Mouse (Mus musculus) activated CD4-positive, CD25-positive, alpha-beta regulatory T cell, adult 4 months (primary cell): ENCODE data around the gene Galnt17. TPM values are rescaled to one million over a fixed set of nuclear protein-coding genes. Genes with fewer than 3 reads are reported as not detected.

Experiments
- ATAC-seq: one replicate; pipeline ENCODE4 v1.8.0; 2017
- polyA plus RNA-seq, 2 experiments: library from polyadenylated mRNA; unstranded; fragments of 100-300 nt; shearing (Covaris generic); gene quantifications; one replicate each; pipeline ENCODE4 v1.2.1; 2017

The Galnt17 gene
- polyA plus RNA-seq, 2 experiments from 2014 or later: 0.32 TPM; not detected in 1

DNA sequence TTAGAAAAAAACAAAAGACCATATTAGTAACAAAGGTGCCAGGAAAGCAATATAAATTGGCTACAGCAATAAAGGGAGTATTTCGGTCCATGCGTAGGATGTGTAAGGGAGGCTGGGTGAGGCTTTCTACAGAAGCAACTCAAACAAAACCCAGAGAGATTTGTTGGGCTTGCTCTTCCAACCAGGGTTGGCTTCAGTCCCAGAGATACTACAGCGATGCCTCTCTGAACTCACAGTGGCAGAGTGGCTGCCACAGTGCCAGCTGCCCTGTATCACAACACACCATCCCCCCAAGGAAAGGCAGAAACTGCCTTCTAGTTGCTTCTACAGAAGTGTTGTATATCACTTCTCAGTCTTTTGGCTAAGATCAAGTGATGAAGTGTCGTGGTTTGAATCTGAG, 66.6 kb downstream of the Galnt17 start:
- ATAC-seq: no peak

DNA sequence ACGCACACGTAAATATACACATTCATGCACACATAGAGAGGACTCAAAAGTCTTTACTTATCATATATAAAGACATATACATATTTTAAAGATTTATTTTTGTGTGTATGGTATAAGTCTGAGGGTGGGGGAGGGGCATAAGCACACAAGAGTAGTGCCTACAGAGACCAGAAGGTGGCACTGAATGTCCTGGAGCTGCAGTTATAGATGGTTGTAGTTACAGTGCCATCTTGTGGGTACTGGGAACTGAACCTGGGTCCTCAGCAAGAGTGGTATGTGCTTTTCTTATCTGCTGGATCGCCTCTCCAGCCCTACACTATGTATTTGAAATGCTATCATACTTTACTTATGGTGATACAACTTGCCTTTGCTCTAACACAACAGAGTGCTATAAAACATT, 68.5 kb downstream of the Galnt17 start:
- ATAC-seq: no peak

DNA sequence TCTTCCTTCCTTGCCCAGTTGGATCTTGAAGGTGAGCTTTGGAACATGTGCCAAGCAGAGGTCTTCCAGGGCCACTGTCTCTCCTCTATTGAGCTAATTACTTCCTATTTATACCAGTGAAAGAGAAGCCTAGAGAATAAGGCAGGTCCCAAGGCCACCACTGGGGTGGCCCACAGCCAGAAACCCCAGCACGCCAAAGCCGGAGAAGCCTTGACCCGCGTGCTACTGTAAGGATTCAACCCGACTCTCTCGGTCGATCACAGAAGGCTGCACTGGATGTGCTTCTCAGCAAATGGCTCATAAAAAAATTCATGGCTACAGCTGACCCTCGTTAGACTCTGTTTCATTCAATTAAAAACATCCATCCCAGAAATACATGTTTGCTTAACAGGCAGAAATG, 71.4 kb downstream of the Galnt17 start:
- ATAC-seq: no peak

DNA sequence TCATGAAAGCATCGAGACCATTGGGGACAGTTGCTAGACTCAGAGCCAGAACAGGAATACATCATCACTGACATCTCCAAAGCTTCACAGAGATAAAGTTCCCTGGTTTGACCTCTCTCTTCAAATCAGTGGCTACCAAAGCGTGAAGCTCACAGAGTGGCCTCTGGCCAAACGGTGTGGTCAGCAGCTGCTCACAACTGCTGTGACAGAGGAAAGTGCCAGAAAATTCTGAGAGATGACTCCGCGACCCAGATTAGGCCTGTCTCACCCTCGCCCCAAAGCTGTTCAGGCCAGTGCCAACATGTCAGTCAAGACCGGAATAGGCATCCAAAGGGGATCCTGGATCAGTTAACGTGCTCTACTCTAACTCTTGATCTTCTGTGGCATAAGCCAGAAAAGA, 74.5 kb downstream of the Galnt17 start:
- ATAC-seq: no peak

DNA sequence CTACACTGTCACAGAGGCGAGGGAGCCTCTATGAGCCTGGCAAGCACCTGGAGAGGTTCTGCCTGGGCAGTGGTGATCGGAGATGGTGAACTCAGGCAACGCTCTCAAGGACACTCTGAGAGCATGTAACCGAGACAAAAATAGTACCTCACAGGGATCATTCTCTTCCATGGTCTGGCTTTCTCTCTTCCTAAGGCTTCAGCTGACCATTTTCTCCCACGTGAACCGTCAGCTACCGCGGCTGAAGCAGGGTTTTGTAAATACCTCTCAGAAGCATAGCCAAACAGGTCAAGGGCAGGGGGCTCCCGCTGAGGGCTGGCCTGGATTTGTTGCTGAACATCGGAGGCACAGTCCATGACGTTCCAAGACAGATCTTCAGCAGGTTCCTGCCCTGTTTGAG, 77.2 kb downstream of the Galnt17 start:
- no peak for ATAC-seq

DNA sequence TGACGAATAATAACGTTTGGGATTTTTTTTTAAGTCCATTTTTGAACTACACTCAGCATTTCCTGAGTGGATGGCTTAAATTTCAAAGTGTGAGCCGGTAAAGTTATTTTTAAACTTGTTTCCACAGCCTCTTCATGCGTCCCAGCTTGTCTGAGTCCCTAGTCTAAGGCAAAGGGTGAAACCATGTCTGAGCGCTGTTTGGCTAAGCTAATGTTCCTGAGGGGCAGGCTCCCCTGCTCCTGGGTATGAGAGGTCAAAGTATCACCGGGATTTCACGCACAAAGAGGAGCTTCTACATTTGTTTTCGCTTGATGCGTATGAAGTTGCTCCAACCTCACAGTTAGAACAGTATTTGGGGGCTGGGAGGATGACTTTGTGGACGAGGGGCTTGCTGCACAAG, 78.6 kb downstream of the Galnt17 start:
- no peak for ATAC-seq

DNA sequence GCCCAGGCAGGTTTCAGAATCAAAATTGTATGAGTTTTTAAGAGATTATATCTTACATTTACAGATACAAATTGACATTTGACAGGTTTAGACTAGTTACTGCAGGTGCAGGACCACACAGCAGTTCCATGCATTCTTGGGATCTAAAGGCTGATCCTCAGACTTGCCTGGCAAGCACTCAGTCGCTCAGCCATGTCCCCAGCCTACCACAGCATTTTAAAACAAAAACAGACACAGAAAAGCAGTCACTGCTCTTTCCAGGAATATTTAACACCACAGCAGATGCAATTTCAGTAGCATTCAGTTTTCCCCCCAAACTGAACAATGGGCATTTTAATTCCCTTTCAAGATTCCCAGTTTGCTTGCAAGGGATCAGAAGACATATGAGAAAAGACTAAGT, 84.9 kb downstream of the Galnt17 start:
- ATAC-seq: no peak

DNA sequence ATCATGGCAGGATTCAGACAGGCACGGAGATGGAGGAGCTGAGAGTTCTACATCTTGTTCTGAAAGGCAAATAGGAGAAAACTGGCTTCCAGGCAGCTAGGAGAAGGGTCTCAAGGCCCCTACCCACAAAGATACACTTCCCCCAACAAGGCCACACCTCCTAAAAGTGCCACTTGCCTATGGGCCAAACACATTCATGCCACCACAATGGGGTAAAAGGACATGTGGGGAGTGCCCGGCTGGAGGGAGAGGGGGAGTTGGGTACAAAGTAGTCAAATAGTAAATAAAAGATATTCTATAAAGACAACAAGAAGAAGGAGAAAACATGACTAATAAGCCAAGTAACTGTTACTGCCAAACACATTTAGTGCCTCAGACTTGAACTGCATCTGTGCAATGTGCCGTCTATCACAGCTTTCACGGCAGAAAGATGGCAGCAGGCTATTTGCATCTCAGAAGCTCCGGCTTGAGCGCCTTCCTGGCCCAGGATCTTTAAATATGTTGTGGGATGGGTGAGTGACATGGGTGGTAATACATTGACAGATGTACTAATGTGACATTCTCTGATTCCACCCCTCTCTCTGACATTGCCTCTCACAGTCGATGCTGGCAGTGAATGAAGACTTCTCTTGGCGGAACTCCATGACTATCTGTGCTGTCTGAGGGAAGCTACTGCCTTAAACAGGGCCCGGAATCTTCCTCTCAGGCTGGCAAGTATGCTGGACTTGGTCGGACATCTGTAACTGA, 85.6 kb downstream of the Galnt17 start:
- no peak for ATAC-seq

DNA sequence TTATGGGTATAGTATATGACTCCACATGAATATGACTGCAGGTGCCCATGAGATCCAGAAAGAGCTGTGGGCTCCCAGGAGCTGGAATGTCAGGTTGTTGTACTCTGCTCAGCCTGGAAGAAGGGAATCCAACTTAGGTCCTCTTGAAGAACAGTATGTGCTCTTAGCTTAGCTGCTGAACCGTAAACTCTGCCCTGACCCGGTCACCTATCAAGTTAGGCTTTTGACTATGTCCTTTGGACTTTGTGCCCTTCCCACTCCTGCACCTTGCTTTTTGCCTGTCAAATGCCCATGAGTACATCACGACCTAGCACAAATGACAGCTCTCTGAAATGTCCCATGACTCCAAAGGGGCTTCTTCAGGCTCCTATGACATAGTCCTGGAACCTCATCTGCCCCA, 90.1 kb downstream of the Galnt17 start:
- no peak for ATAC-seq

DNA sequence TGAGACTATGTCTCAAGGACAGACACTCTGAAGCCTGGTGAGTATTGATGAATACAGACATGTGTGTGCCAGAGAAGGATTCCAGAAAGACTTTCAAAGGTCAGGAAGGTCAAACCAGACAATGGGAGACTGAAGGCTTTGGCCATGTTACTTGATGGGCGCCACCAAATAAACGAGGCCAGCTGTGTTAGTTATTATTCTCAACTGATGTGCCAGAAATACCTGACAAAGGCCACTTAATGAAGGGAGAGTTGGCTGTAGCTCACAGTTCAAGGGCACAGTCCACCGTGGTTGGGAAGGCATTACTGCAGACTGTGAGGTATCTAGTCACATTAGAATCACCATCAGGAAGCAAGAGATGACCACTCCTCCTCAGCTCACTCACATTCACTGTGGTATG, 96.7 kb downstream of the Galnt17 start:
- no peak for ATAC-seq

DNA sequence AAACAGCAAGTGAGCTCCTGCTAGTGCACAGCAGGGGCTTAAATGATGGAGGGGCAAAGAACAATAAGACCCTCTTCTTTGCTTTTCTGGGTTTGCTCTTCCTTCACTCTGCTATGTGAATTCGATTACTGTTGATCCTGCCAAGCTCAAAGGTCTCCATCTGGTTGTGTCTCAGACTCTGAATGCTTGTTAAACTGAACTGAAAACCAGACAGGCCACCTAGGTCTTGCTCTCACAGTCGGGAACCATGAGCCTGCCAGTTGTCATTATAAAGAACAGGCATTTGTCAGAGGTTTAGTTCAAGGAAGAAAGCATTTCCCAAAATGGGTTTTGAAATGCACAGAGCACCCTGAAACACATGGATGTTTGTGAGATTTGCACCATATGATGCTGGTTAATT, 107.2 kb downstream of the Galnt17 start:
- no peak for ATAC-seq

DNA sequence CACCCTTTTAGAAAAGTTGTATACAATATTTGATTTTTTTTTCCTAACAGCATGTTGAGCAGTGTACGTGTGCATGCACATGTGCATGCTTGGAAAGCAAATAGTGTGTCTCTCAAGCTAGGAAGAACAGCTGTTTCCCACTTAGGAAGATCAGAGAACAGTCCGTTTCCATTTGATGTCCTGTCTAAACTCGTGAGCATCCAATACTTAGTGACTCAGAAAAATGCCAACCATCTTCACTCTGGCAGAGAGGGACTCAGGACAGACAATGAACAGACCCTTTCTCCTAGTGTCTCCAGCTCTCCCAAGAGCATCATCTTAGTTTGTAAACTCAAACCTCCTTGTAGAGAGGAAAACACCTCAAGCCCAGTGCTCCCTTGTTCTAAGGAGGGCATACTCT, 116.0 kb downstream of the Galnt17 start:
- ATAC-seq: no peak

DNA sequence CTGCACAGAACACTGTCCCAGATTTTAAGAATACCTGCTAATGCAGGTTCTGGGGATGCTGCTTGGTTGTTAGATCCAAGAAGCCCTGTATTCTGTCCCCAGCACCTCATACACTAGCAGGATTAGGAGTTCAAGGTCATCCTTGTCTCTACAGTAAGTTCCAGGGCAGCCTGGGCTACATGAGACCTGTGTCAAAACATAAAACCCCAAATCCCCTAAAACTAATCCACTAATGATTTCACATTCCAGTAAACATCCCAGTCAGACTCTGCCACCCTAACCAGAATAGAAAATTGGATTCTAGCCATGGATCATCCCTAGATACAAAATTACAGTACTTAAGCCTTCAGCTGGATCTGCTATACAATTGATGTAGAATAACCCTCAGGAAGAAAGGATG, 123.7 kb downstream of the Galnt17 start:
- ATAC-seq: no peak

DNA sequence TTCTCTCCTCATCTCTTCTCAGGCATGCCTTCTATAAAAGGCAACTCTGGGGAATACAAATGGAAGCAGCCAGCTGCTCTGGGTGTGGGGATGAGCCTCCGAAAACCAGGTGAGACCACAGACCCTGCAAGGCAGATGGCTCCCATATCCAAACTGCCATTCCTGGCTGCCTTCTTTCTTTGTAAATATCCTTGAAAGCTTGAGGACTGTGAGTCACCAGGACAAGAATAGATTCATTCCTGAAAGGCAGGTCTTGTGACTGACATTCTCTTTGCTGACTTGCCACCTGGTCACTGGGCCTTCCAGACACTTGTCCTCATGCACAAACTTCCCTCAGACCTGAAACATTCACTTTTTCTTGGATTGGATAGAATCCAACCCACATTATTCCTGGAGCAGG, 127.1 kb downstream of the Galnt17 start:
- ATAC-seq: no peak

DNA sequence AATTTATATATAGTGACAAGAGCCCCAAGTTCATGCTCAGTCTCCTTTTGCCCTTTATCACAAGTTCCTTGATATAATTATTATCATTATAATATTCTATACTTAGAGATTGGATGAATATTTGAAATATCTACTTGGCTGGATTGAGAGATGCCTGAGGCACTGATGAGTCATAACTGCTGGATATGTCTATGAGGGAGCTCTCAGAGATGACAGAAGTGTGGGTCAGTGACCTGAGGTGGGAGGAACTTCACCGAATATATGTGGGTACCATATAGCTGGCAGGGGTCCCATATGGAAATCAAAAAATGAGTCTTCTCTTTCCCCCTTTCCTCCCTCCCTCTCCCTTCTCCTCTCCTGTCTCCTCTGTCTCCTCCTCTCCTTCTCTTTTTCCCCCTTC, 127.5 kb downstream of the Galnt17 start:
- ATAC-seq: no peak

DNA sequence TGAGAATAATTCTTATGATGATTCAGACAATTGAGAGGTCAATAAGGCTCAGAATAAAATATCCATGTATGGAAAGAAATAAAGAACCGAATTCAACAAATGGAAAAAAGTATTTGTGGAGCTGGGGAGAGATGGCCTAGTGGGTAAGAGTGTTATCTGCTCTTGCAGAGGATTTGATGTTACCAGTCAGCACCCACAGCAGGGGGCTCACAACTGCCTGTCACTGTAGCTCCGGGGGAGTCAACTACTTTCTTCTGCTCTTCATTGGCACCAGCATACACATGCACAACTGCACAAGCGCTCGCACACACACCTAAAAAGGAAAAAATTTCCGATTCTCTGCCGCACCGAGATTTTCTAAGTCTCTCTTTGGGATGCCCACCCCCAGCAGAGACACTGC, 130.4 kb downstream of the Galnt17 start:
- no peak for ATAC-seq

DNA sequence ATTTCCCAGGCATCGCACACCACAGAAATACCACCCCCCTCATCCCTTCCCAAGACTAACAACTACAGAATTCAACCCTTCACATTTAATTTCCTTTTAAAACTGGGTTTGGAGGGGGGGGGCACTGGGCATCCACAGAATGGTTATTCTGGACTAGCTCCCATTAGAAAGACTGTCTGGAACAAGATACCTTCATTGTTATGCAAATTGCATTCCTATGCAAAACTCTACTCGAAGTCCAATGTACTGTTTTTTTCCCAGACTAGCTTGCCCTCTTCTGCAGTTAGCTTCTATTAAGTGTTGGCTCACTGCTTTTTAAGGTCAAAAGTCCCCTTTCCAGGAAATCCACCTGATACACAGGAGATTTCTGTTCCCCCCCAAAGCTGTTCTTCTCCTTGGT, 131.1 kb downstream of the Galnt17 start:
- ATAC-seq: no peak

DNA sequence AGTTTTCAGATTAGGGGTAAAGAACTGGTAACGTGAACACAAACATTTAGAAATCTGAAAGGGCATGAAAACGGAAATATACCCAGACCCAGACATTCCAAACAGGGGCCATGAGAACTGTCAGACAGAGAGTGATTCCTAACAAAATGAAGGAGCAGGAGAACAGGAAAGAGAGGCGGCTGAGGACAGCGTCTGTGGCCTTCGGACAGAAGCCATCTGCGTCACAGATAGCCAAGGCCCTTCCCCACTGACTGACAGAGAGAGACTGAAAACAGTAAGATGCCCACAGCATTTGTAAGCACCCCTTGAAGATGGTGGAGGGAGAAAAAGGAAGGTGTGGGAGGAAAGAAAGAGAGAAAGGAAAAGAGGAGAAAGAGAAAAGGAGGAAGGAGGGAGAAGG, 139.1 kb downstream of the Galnt17 start:
- no peak for ATAC-seq

DNA sequence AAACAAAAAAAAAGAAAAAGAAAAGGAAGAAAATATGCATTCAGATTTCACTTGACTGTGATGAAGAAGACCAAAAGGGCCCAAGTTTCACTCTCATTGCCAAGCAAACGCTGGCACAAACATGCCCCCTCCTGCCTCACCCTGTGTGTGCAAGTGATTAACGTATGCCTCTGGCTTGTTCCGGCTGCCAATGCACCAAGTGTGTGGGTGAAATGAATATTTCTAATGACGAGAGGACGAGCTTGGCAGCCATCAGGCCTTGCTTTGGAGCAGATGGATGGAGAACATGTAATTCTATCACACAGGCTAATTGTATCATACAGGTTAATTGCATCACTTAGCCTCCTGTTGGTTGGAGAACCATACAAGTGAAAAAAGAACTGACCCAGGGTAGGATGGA, 140.9 kb downstream of the Galnt17 start:
- ATAC-seq: no peak

DNA sequence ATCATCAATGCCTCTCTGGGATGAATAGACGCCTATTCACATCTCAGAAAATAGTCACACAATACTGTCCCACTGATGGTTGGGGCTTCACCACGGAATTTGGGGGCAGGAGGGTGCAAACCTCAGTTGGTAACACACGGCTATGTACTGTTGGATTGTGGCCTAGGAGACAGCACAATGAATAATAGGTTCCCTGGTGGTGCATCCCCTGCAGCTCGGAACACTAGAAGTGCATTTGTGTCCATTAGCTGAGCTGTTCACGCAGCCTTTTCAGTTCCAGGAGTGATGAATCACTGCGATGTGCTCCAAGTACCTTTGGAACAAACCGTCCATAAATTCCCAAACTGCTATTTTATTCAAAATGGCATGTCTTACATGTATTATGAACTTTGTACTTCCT, 142.6 kb downstream of the Galnt17 start:
- no peak for ATAC-seq

DNA sequence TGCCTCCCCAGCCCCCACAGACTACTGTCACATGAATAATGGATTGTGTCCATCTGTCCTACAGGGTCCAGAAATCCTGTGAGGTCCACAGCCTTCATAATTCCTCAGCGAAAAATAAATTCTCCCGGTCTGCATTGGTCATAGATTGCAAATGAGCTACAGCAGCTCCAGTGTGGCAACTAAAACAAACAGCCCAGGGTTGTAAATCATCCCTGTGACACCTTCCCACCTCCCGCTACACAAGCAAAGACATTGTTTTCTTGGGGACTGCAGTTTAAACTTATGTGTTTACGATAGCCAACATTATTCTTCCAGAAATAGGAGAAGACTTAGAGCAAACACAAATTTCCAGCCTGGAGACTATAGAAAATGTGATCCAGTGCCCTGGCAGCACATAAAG, 150.4 kb downstream of the Galnt17 start:
- ATAC-seq: no peak

DNA sequence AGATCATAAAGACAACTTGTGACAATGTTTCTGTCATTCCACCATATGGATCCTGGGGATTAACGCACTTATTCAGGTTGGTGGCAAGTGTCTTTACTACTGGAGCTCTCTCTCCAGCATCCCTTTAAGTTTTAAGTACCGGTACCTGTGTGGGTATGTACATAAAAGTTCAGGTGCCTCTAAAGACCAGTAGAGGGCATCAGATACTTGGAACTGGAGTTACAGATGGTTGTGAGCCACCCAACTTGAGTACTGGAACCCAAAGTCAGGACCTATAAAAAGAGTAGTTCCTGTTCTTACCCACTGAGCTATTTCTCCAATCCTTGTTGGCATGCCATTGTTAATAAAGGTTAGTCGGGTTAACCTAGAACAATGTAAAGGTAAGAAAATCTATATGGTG, 152.0 kb downstream of the Galnt17 start:
- no peak for ATAC-seq

DNA sequence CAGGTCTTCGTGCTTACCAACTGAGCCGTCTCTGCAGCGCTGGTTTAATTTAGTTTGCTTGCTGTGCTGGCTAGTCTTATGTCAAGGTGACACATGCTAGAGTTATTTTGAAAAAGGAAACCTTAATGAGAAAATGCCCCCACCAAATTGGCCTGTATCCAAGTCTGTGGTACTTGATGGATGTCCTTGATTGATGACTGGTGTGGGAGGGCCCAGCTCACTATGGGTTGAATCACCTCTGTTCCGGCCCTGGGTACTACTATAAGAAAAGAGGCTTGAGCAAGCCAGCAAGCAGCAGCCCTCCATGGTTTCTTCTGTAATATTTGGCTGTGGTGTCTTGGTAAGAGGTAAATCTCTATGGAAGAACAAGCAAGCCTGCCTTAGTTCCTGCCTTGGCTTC, 165.7 kb downstream of the Galnt17 start:
- ATAC-seq: no peak

DNA sequence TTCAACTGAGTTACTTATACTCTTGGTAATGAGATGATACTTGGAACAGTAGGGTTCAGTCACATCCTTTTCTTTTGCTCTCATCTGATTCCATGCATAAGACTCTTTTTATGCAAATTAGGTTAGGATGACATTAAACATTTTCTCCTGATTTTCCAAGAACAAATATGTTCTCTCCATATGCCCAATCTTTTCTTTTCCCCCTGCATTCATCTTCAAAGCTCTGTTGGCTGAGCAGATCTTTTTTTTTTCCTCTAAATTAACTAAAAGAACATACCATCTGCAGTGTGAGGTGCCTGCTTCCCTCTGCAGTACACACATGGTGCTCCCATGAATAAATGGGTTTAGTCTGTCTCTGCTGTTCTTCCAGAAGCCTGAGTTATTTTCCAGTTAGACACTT, 173.5 kb downstream of the Galnt17 start:
- ATAC-seq: no peak

DNA sequence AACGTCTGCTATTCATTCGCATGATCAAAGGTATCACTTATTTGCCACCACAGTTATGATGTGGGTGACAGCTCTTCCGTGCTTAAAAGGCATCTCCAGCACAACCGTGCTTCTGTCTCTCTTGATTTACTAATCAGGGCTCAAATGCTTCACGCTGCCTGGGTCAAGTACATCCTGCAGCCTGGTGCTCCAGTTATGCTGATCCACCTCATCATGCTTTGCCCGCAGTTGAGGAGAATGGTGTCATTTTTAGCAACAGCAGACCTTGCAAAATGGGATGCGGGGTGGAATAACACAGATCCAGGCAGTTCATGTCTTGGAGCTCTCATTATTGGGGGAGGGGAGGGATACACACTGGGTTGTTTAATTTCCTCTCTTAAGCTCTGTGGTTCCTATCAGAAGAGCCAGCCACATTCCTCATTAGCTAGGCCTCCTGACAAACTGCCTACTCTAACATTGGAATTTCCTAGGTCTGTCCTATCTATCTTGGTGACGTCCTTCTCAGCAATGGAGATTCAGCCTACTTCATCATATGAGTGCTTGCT, 187.9 kb downstream of the Galnt17 start:
- no peak for ATAC-seq
